Mouse (Mus musculus): ENCODE measurements around the gene Tubb2b. TPM values are rescaled to one million over a fixed set of nuclear protein-coding genes. Genes with fewer than 3 reads are reported as not detected.

Gene Tubb2b
- total RNA-seq, 2 experiments from 2014 or later, result 1.4 TPM; not detected in 1

DNA sequence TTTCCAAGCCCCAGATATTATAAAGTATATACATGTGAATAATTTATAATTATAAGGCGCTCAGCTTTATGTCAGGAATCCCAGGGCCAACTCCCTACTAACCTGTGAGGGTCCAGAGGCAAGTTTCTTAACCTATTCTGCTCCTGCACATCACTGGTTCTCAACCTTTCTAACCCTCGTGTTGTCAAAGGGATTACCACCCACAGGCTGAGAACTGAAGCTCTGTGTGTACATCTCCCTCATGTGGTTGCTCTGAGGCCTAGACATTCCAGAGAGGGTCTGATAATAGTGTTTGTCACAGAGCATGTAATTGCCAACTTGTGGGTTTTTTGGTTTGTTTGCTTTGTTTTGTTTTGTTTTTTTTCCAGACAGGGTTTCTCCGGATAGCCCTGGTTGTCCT, 16.6 kb upstream of the Tubb2b start:
- no peak for ATAC-seq (replicated peaks; ENCODE audit: low FRiP score, poor library complexity, severe bottlenecking)

DNA sequence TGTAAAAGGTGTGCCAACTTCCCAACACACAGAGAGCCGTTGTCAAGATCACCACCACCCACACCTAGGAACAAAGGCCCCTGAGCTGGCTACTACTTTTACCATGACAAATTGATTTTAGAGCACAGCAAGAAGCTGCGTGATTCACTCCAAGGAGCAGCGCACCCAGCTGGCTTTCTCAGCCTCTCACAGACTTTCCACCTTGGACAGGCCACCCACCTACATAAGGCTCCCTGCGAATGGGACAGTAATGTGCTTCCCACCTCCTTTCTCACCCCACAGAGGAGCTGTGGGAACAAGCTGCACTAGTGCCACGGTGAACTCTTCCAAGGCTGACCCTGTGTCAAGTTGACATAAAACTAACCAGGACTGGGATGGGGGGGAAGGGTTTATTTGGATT, 13.1 kb upstream of the Tubb2b start:
- ATAC-seq (replicated peaks; ENCODE audit: low FRiP score, poor library complexity, severe bottlenecking), result no peak

DNA sequence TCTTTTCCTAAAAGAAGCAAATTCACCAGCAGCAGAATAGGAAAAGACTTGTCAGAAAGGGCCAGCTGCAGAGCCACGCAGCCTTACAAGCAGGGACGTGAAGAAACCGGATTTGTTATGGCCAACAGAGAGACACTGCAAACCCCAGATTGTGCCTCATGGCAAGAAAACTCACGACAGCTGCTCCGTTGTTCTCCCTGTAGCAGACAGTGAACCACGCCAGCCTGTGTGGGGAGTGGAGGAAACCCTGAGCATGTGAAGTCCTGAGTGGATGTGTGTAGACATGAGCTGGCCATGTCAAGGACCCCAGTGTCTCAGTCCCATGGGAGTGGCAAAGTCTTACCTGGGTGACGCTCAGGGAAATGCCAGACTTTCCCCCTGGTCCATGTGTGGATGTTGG, 6.3 kb upstream of the Tubb2b start:
- ATAC-seq (replicated peaks; ENCODE audit: low FRiP score, poor library complexity, severe bottlenecking), result no peak

DNA sequence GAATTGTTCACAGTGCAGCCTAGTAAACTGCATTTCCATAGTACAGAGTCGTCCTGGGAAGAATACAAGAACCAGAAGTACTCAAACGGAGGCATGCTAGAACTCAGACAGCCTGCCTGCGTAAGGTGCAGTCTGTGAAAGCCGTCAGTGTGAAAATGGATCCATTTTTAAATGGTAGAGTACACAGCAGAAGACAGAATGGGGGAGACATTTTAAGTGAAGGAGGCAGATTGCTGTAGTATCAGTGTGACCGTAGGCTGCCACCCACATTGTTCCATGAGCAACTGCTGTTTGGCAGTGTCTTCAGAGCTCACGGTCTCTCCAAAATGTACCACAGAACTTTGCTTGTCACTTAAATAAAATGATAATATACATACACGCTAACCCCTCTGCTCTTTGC, 4.0 kb upstream of the Tubb2b start:
- ATAC-seq (replicated peaks; ENCODE audit: low FRiP score, poor library complexity, severe bottlenecking), result no peak

DNA sequence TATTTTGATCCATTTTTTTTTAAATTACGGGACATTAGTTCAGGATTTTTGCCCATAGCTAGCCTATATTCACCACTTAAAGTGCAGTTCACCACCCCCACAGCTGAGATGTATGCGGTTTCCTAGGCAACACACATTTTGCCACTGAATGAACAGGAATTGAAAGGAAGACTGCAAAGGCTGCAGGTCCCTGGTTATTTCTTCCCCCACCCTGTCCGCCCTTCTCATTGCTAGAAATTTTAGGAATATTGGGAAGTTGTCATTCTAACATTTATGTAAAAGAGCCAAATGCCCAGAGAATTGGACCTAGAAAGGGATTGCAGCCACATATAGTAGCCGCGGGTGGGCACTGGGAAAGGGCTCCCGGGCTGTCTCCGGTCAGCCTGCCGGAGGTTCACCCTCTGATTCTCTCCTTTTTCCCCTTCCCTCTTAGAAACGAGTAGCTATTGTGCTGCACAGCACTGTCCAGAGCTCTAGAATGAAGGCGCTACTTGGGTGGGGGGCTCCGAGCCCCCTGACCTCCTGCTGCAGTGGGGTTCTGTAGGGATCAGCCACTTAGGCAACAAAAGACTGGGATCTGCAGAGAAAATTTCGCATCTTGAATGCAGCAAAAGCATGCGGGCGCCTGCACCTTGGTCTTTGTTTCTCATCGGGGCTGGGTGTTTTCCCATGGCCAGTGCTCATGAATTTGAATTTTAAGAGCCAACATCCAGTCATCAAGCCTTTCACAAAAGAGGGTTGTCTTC, 3.2 kb upstream of the Tubb2b start:
- ATAC-seq (replicated peaks; ENCODE audit: low FRiP score, poor library complexity, severe bottlenecking), result no peak

DNA sequence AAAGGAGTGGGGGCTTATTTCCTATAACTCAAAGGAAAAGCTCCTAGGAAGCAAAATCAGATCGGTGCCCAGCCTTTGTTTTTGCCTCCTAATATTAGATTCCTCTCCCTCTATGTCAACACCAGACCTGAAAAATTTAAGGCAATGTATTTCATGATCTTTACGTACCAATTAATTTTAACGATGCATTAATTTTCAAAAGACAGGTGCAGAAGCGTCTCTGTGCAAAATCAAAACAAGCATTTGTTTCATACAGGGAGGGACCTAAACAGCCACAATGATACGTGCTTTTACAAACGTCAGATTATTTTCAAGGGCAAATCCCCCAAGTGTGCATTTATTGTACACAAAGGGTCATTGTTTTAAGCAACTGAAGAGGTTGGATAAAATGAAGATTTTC, 2.6 kb upstream of the Tubb2b start:
- no peak for ATAC-seq (replicated peaks; ENCODE audit: low FRiP score, poor library complexity, severe bottlenecking)

DNA sequence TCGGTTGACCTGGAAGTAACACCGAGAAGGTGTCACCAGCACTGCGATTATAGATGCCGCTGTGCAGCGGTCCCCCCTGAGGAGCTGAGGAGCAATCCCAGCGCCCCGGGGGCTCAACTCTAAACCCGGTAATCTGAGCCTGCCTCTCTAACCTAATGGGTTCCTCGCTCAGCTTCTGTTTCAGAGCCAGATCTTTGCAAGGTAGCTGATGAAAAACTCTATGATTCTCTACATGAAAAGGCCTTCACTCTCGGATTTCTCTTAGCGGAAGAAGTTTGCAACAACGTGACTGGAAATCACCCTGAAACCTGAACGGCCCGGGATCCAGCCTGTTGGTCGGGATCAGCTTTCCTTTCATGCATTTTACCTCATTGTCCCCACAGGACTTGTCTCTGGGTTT, 2.0 kb upstream of the Tubb2b start:
- no peak for ATAC-seq (replicated peaks; ENCODE audit: low FRiP score, poor library complexity, severe bottlenecking)

DNA sequence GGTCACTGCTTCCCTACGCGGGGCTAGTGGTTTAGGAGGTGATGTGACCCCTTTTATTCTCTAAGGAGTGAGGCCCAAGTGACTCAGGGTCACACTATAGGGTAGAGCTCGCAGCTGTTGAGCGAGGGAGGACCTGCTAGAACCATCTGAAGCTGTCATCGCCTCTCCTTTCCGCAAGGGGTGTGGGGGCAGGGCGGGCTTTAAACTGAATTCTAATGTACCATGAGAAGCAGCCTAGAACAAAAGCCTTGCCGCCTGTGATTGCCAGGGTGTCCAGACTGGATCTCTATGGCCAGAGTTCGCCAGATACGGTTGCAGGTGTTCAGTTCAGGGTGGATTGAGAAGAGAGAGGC, 1.4 kb upstream of the Tubb2b start:
- ATAC-seq (replicated peaks; ENCODE audit: low FRiP score, poor library complexity, severe bottlenecking), result no peak

DNA sequence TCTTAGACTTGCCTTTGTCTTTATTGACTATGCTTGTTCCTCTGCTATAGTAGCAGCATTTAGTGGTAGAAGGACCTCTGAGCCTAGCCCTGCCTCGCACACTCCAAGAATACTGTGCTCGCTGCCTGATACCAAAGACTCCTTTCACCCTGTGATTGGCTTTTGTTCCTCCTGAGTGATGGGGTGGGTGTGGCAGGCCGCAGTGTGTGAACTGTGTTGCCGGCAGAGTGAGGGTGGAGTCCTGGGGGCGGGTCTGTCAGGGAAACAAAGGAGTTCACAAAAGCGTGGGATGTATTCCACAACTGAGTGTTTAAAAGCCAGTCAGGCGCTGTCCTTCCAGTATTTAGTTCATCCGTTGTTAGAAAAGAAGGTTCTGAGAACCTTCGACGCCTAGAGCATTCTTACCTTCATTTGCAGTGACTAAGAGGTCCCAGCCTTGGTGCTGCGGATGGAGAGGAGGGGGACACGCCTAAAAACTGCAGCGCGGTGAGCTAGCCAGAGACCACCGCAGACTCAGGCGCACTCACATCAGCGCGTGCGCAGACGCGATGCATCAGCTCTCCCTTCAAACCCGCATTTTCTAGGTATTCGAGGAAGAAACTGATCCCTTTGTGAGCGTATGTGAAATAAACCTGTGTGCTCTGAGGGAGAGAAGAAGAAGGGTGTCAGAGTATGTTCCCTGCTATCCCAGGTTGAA, 893 bp upstream of the Tubb2b start:
- no peak for ATAC-seq (replicated peaks; ENCODE audit: low FRiP score, poor library complexity, severe bottlenecking)

DNA sequence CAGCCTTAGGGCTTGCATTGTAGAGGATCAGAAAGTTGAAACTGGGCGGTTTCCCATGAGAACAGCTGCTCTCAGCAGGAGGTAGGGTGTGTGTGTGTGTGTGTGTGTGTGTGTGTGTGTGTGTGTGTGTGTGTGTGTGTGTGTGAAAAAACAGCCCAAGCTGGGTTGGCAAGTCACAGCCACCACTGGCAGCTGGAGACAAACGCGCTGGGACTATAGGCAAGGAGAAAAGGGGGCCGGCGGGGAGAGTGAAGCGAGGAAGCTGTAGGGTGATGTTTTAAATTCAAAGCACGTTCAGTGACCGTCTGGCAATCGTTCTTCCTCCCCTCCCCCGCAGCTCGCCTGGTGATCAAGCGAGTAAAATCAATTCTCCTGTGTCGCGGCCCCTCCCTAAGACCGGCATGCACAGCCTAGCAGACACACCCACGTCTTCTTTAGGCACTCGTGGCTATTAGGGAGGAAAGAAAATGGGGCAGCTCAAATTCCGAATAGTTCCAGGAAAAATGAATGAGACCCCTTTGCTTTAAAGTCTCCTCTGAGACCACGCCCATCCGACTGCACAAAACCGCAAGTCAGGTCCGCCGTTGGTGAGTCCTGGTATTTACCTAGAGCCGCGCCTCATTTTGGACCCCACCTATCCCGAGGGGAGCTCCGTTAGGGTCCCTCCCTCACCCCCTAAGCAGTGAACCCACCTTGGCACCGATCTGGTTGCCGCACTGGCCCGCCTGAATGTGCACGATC, 611 bp downstream of the Tubb2b start:
- no peak for ATAC-seq (replicated peaks; ENCODE audit: low FRiP score, poor library complexity, severe bottlenecking)

DNA sequence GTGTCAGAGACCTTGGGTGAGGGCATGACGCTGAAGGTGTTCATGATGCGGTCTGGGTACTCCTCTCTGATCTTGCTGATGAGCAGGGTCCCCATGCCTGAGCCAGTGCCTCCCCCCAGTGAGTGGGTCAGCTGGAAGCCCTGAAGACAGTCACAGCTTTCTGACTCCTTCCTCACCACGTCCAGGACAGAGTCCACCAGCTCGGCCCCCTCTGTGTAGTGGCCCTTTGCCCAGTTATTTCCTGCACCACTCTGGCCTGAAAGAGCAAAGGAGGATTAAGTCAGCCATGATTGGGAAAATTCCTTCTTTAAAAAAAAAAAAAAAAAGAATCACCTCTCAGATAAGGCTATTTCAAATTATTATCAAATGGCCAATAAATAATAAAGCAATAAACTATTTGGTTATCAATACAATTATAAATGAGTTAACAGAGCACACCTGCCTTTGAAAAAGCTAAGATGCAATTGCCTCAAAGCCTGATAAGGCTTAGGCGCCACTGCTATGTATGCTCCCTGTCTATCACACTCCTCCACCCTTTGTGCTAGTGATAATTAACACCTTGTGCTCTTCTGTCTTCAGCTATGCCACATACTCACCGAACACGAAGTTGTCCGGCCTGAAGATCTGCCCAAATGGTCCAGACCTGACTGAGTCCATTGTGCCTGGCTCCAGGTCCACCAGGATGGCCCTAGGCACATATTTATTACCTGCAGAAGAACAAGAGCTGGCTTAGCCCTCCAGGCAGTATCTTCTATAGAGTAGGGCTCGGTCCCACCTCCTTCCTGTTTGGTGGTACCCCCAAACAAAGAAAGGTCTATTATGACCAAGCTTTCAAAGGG, 1.8 kb downstream of the Tubb2b start:
- ATAC-seq (replicated peaks; ENCODE audit: low FRiP score, poor library complexity, severe bottlenecking), result no peak

DNA sequence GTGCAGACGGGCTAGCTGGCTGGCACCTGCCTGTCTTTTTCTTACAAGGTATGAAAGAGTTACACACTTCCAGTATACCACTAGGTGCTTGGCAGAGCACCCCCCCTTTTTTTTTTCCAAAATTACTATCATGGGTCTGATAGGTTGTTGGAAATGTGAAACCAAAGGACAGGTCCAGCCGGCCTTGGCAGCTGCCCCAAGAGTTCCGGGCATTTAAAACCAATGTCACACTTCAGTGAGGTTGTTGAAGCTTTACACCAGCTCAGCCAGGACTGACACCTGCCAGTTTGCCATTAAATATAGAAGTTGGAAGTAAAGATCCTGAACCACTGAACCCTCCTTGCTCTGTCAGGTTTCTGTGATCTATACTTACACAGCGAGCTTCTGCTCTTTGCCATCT, 4.6 kb downstream of the Tubb2b start:
- no peak for ATAC-seq (replicated peaks; ENCODE audit: low FRiP score, poor library complexity, severe bottlenecking)

DNA sequence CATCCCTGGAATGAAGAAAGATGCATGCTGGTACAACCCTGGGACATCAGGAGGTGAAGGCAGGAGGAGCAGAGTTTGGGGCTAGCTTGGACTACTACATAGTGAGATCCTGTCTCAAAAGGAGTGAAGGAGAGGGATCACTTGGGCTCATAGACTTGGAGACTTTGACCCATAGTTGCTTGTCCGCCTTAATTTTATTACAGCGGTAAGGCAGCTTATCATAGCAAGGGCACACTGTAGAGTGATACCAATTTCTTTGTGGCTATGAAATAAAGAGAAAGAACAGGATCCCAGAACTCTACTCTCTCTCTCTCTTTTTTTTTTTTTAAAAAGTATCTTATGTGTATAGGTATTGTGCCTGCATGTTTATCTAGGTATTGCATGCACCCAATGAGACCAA, 9.7 kb downstream of the Tubb2b start:
- no peak for ATAC-seq (replicated peaks; ENCODE audit: low FRiP score, poor library complexity, severe bottlenecking)

DNA sequence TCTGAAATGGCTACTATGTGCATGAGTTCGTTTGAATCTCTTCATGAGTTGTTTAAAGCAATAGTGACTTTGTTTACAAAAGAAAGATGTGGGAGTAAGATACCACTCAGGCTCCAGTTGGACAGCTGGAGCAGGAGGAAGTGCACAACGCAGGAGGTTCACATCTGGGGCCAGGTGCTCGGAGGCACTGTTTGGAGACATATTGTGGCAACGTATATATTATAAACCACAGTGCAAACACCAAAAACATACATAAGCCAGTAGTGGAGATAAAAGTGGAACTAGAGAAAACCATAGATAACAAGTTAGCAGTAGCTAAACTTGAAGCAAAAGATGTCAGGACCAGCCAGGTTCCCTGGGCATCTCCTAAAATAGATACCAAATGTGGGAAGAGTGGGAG, 10.9 kb downstream of the Tubb2b start:
- ATAC-seq (replicated peaks; ENCODE audit: low FRiP score, poor library complexity, severe bottlenecking), result no peak

DNA sequence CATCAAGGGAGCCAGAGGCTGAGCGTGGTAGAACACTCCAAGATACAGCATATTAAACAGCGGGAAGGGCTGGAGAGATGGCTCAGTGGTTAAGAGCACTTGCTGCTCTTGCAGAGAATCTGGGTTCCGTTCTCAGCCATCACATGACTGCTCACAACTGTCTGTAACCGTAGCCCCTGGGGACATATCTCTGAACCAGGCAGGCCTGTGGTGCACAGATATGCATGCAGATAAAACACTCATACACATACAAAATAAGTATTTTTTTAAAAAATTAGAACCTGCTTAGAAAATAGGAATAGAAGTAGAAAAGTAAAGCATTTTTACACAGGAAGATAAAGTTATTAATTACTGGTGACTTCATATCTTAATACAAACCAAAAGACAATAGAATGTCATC, 11.4 kb downstream of the Tubb2b start:
- no peak for ATAC-seq (replicated peaks; ENCODE audit: low FRiP score, poor library complexity, severe bottlenecking)

DNA sequence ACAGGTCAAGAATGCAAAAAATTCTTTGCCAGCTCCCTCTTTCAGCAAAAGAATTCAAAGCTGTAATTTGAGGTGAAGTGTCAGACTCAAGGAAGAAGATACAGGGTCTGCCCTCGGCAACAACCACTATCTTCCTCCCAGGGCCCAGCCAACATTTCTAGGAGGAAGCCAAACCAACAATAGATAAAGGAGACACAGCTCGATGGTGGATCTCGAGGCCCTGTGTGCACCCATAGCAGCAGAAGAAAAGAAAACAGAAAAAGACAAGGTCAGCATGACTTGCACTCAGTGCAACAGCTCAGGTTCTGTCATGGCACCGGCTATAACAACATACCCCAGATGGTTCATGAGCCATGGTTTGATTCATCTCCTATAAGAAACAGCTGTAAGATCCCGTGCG, 13.8 kb downstream of the Tubb2b start:
- ATAC-seq (replicated peaks; ENCODE audit: low FRiP score, poor library complexity, severe bottlenecking), result no peak

DNA sequence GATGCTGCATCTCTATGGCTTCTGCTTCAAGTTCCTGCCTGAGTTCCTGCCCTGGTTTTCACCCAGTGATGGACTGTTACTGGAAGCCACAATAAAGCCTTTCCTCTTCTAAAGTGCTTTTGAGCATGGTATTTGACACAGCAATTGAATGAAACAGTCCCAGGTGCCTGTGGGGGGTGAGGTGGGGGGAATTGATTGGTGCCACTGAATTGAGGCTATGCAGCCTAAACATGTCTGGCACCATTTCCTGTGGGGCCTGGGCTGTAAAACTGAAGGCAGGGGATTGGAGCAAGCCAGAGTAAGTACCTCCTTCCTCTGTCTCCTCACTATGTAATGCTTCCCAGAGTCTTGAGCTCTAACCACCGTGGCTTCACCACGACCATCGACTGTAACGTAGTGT, 15.6 kb downstream of the Tubb2b start:
- ATAC-seq (replicated peaks; ENCODE audit: low FRiP score, poor library complexity, severe bottlenecking), result no peak

DNA sequence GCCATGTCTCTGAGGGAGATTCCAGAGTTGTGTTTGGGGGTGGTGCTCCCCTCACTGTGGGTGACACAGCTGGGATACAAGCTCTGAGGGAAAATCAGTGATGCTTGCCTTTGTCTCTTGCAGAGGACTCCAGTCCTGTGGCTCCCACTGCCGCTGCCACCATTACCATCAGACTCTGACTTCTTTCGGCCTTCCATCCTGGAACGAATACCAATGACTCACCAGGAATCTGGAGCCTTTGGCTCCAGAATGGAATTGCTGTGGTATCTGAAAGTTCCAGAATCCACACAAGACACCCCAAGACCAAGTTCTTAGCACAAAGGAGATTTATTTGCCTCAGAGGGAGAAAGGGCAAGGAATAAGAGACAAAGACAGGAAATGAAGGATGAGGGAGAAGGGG, 17.2 kb downstream of the Tubb2b start:
- ATAC-seq (replicated peaks; ENCODE audit: low FRiP score, poor library complexity, severe bottlenecking), result no peak

DNA sequence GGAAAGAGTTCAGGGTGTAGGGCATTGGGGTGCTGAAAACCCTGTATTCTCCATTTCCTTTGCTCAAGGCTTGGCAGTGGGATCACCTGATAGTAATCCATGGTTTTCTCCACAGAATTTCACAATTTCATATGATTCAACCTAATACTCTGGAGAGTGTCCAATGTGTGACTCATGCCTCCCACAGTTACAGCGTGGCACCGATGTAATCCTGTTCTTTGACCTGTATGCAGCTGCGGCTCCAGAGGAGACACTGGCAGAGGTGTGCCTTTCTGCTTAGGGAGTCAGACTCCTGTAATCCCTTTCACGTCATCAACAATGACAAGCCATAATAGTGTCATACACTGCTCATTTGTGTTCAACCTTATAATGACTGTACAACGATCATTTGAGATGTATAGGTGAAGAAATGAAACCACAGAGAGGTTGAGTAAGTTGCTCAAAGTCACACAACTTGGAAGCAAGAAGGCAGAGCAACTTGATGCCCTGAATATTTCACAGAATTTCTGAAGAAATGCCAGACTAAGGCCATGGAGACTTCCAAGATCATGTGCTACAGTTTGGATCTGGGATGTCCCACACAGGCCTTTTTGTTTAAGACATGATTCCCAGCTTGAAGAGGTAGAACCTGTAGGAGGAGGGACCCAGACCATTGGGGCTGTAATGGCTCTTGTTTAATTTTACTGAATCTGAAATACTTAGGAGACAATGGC, 17.7 kb downstream of the Tubb2b start:
- no peak for ATAC-seq (replicated peaks; ENCODE audit: low FRiP score, poor library complexity, severe bottlenecking)

DNA sequence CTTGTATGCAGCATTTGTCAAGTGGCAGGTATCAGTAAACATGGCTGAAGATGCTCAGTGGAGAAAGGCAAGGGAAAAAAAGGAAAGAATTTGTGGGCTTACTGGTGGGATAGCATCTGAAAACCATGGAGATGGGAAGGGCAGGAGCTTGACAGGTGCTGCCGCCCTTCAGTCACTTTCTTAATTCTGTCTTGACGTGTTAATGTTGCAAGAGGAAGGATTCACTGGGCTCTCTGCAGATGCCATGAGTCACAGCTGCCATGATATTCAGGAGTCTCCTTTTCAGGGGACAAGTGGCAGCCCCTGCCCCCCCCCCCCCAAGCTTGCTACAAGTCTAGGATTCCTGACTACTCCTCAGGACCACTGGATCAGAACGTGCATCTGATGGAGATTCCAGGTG, 18.4 kb downstream of the Tubb2b start:
- no peak for ATAC-seq (replicated peaks; ENCODE audit: low FRiP score, poor library complexity, severe bottlenecking)
